Mouse (Mus musculus) heart, embryonic 11.5 days (tissue): ENCODE results near the gene Tango2. TPM values are rescaled to one million over a fixed set of nuclear protein-coding genes. Genes with fewer than 3 reads are reported as not detected.

Experiments
- ATAC-seq: fragments of 200-750 bp; cut with Nextera tagmentation; replicated peaks from 2 replicates; pipeline ENCODE4 v1.8.0; 2017; ENCODE audit warnings: moderate library complexity; ENCODE audit not compliant: insufficient number of reproducible peaks, low FRiP score, low TSS enrichment
- H3K27ac ChIP-seq: fragments of 300-500 bp; sonication (generic); 2 replicates; pipeline ENCODE4 v1.5.1; 2014; ENCODE audit warnings: mild to moderate bottlenecking, low read depth, low read length
- H3K27me3 ChIP-seq: fragments of 300-500 bp; sonication (generic); 2 replicates; pipeline ENCODE4 v1.6.1; 2014; ENCODE audit warnings: mild to moderate bottlenecking, low read length, mixed read lengths; ENCODE audit not compliant: control insufficient read depth, insufficient read depth
- H3K36me3 ChIP-seq: fragments of 300-500 bp; sonication (generic); 2 replicates; pipeline ENCODE4 v1.6.1; 2014; ENCODE audit warnings: mild to moderate bottlenecking, low read length, moderate library complexity, mixed read lengths; ENCODE audit not compliant: control insufficient read depth, insufficient read depth
- H3K4me1 ChIP-seq: fragments of 300-500 bp; sonication (generic); 2 replicates; pipeline ENCODE4 v1.6.1; 2014; ENCODE audit warnings: low read length; ENCODE audit not compliant: control insufficient read depth, insufficient read depth
- H3K4me2 ChIP-seq: fragments of 300-500 bp; sonication (generic); 2 replicates; pipeline ENCODE4 v1.6.1; 2014; ENCODE audit warnings: mild to moderate bottlenecking, moderate library complexity
- H3K4me3 ChIP-seq: fragments of 300-500 bp; sonication (generic); 2 replicates; pipeline ENCODE4 v1.5.1; 2014; ENCODE audit warnings: low read depth, low read length
- H3K9ac ChIP-seq: fragments of 300-500 bp; sonication (generic); 2 replicates; pipeline ENCODE4 v1.6.1; 2014; ENCODE audit warnings: mild to moderate bottlenecking, low read depth, low read length, moderate library complexity
- H3K9me3 ChIP-seq: fragments of 300-500 bp; sonication (generic); replicated peaks from 2 replicates; pipeline ENCODE4 v1.6.1; 2016; ENCODE audit warnings: low read length; ENCODE audit not compliant: control insufficient read depth
- WGBS: fragments of 180-500 bp; shearing (Covaris S2); extraction: QIAGEN DNeasy Blood & Tissue Kit; methylation state at CpG from one replicate; pipeline ENCODE4 v1.1.7; 2014; ENCODE audit not compliant: insufficient replicate concordance; 5-methylcytosine and 5-hydroxymethylcytosine counted together
- polyA plus RNA-seq: library from polyadenylated mRNA; unstranded; fragments of >200 nt; fragmentation: Nextera tagmentation; extraction: Ambion mirVana; gene quantifications from 2 replicates; pipeline ENCODE4 v1.2.1, GENCODE M21; 2014

Tango2 gene
- polyA plus RNA-seq, 1 experiment from 2014 or later = 62.1 TPM

DNA sequence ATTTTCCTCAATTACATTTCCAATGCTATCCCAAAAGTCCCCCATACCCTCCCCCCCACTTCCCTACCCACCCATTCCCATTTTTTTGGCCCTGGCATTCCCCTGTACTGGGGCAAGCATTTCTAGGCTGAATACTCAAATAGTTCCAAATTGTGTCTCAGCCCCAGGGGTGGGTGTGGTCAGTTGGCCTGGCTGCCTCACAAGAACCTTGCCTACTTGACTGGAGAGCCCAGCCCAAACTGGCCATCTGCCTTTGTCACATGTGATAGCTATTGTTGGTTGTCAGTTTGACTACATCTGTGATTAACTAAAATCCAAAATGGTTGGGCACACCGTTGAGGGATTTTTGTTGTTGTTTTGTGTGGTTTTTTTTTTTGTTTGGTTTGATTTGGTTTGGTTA is 9.1 kb upstream of the Tango2 start:
- Histone ChIP-seq H3K9me3 (no peaks in the 10 kb centered on the region), H3K27ac (no peak overlapping the region), H3K9ac (no peak overlapping the region), H3K36me3 (no peaks in the 10 kb centered on the region), H3K4me2 (no peak overlapping the region), H3K4me1 (no peaks in the 10 kb centered on the region), H3K27me3 (no peaks in the 10 kb centered on the region), H3K4me3 (no peak overlapping the region)
- ATAC-seq = no peak
- 78% methylated on average over 1 of the region's 1 CpGs for WGBS

DNA sequence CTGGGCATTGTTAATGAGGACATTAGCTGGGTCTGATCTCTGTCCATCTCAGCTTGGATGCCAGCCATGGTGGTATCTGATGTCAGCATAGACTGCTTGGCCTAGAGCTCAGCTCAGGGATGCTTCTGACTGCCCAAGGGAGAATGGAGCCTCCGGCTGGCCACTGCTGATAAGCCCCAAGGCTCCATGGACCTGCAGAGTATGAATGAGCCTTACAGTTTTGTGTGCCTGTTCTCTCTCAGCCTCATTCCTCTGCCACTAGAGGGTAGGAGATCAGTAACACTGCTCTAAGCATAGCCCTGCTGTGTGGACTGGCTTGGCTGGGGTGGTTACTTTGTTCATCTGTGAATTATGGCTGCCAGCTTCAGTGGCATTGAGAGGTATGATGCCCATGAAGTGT is 5.2 kb upstream of the Tango2 start:
- WGBS = 33% methylated on average over 1 of the region's 1 CpGs
- no peak overlapping the region for H3K4me2 ChIP-seq
- no peak; the same call in 1 of the 2 replicates for ATAC-seq

GRCm38 (mm10) chr16:18351313-18352055 is 3.6 kb upstream of the Tango2 start:
- Histone ChIP-seq H3K27ac (no peak overlapping the region), H3K27me3 (peaks cover 27% of the 10 kb centered on the region), H3K4me2 (no peak overlapping the region), H3K36me3 (no peaks in the 10 kb centered on the region), H3K4me3 (no peak overlapping the region), H3K9ac (no peak overlapping the region), H3K9me3 (no peaks in the 10 kb centered on the region), H3K4me1 (peaks cover 10% of the 10 kb centered on the region)
- no peak for ATAC-seq
- 65% methylated on average over 5 of the region's 5 CpGs for WGBS

More for the DNA sequence above, 5.2 kb upstream of the Tango2 start:
- Histone ChIP-seq H3K4me1 (peaks cover 3% of the 10 kb centered on the region; the same call in 1 of the 2 replicates), H3K27ac (no peak overlapping the region), H3K36me3 (no peaks in the 10 kb centered on the region), H3K4me3 (no peak overlapping the region), H3K9me3 (no peaks in the 10 kb centered on the region), H3K27me3 (peaks cover 25% of the 10 kb centered on the region), H3K9ac (no peak overlapping the region)

GRCm38 (mm10) chr16:18349761-18350325 is 1.9 kb upstream of the Tango2 start:
- peaks cover 10% of the 10 kb centered on the region for H3K4me1 ChIP-seq
- H3K9me3 ChIP-seq = no peaks in the 10 kb centered on the region
- 69% methylated on average over 12 of the region's 12 CpGs for WGBS
- peaks cover 27% of the 10 kb centered on the region for H3K27me3 ChIP-seq
- no peak for ATAC-seq
- no peak overlapping the region for H3K27ac ChIP-seq
- no peak overlapping the region for H3K4me2 ChIP-seq
- H3K36me3 ChIP-seq = no peaks in the 10 kb centered on the region
- H3K4me3 ChIP-seq = no peak overlapping the region
- no peak overlapping the region for H3K9ac ChIP-seq

DNA sequence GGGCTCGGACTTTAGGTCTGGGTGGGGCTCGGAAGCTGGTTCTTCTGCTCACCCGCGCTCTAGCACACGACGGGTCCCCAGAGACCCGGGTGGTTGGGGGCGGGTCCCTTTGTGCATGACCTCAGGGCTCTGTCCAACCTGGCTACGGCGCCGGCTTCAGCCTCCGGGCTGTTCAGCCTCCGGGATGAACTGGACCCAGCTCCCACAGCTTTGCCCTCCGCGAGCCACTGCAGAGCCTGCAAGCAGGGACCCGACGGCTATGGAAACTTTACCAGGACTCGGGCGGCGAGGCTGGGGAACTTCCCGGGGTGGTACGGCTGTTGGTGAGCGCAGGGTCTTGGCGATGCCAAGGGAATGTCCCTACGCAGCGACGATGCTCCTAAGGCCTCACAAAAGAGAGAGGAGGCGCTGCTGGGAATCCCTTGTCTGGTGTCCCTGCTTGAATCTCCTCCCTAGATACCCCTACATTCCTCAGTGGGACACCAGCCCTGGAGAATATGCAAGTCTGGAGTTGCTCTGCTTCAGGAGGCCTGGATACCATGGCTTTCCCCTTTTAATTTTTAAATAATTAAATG is 785 bp upstream of the Tango2 start:
- Histone ChIP-seq H3K9me3 (no peaks in the 10 kb centered on the region), H3K4me1 (peaks cover 13% of the 10 kb centered on the region), H3K27me3 (peaks cover 27% of the 10 kb centered on the region), H3K27ac (no peak overlapping the region), H3K9ac (peak overlapping the region; percentile 72), H3K4me2 (peak overlapping the region; percentile 99), H3K36me3 (no peaks in the 10 kb centered on the region), H3K4me3 (peak overlapping the region; percentile 73)
- no peak for ATAC-seq
- WGBS = 1% methylated on average over 28 of the region's 28 CpGs

- Histone ChIP-seq H3K27ac (no peak overlapping the region), H3K9ac (no peak overlapping the region), H3K27me3 (peaks cover 19% of the 10 kb centered on the region), H3K9me3 (no peaks in the 10 kb centered on the region), H3K4me3 (no peak overlapping the region), H3K36me3 (no peaks in the 10 kb centered on the region), H3K4me2 (no peak overlapping the region), H3K4me1 (peaks cover 28% of the 10 kb centered on the region)
- ATAC-seq = no peak; the same call in 1 of the 2 replicates
- WGBS = 5% methylated on average over 3 of the region's 3 CpGs
Measured at GRCm38 (mm10) chr16:18345243-18345642, 2.7 kb downstream of the Tango2 start.

DNA sequence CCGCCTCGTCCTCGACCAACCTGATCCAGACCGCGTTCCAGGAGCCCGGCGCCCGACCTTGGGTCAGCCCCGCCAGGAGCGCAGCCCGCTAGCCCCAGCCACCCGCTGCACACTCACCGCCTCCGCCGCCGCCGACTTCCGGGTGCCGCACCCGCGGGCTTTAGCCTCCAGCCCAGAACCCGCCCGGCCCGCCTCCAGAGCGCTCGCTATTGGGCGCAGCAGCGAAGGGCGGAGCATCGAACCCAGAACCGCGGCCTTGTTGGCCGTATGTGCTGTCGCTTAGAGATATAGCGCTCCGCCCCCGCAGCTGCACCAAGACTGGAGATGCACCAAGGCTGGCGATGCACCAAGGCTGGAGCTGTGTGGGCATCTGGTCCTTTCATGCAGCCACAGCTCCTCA is 4.1 kb downstream of the Tango2 start:
- 0 out of 2 replicates have a peak overlapping the region, but pooled peaks have one; percentile 43 for H3K27ac ChIP-seq
- H3K4me2 ChIP-seq = peak overlapping the region; percentile 79
- no peaks in the 10 kb centered on the region for H3K36me3 ChIP-seq
- under 1% methylated on average over 38 of the region's 38 CpGs for WGBS
- H3K9me3 ChIP-seq = no peaks in the 10 kb centered on the region
- H3K9ac ChIP-seq = peak overlapping the region; percentile 56
- peak overlapping the region; percentile 50 for H3K4me3 ChIP-seq
- peak; percentile 88 for ATAC-seq
- H3K27me3 ChIP-seq = peaks cover 4% of the 10 kb centered on the region
- peaks cover 26% of the 10 kb centered on the region for H3K4me1 ChIP-seq

GRCm38 (mm10) chr16:18342650-18343570 is 5.0 kb downstream of the Tango2 start:
- no peak for ATAC-seq
- H3K27ac ChIP-seq = peak overlapping the region; percentile 43

More at GRCm38 (mm10) chr16:18342650-18343570, 5.0 kb downstream of the Tango2 start:
- H3K4me2 ChIP-seq = peak overlapping the region; percentile 79
- H3K4me1 ChIP-seq = peaks cover 24% of the 10 kb centered on the region
- peaks cover 3% of the 10 kb centered on the region for H3K27me3 ChIP-seq
- H3K9ac ChIP-seq = peak overlapping the region; percentile 56
- no peaks in the 10 kb centered on the region for H3K36me3 ChIP-seq
- peak overlapping the region; percentile 50 for H3K4me3 ChIP-seq
- H3K9me3 ChIP-seq = no peaks in the 10 kb centered on the region
- 34% methylated on average over 9 of the region's 9 CpGs for WGBS
